Mouse (Mus musculus) lung, postnatal 0 days (tissue): ENCODE results near the gene Gdi1.

Experiments used
- CTCF ChIP-seq: IDR thresholded peaks from 2 replicates; pipeline ENCODE4 v1.5.1; 2016; ENCODE audit warnings: antibody characterized with exemption, mild to moderate bottlenecking
- EP300 ChIP-seq: IDR thresholded peaks from 2 replicates; pipeline ENCODE4 v1.6.1; 2016; ENCODE audit warnings: antibody characterized with exemption, mild to moderate bottlenecking, control low read depth

DNA sequence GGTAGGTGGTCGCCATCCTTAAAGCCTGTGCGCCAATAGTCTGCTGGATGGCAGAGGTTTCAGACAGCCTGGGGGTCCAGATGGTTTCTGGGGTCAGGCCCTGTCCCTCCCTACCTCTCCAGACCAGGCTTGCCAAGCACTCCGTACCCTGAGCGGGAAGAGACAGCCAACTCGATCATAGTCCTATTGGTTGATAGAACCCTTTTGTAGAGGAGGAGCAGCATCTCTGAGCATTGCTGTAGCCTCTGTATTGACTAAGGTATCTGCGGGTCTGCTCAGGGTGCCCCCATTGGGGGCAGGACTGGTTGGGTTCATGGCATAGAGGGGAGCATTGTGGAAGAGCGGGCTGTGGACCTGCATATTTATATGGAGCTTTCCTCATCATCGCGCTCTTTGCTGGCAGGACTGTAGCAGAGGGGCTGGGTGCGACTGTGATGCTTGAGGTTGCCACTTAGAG, 24.4 kb downstream of the Gdi1 start:
- TF ChIP-seq CTCF (no peak), EP300 (no peak)
